Mouse (Mus musculus) cortical plate, adult 2 months (tissue): ENCODE results near the gene Macrod2. TPM values are rescaled to one million over a fixed set of nuclear protein-coding genes. Genes with fewer than 3 reads are reported as not detected.

Experiments used
- H3K27ac ChIP-seq: fragments of 200-500 bp; 2 replicates; pipeline ENCODE4 v1.5.1; 2012; ENCODE audit warnings: low read length, control low read depth, inconsistent platforms; ENCODE audit not compliant: insufficient read depth
- H3K4me1 ChIP-seq: fragments of 200-500 bp; 2 replicates; pipeline ENCODE4 v1.6.1; 2011; ENCODE audit warnings: low read length; ENCODE audit not compliant: control insufficient read depth, insufficient read depth
- H3K4me3 ChIP-seq: fragments of 200-500 bp; 2 replicates; pipeline ENCODE4 v1.5.1; 2011; ENCODE audit warnings: mild to moderate bottlenecking, low read length, control low read depth; ENCODE audit not compliant: insufficient read depth
- CTCF ChIP-seq: fragments of 200-500 bp; IDR thresholded peaks from 2 replicates; pipeline ENCODE4 v1.5.1; 2011; ENCODE audit warnings: mild to moderate bottlenecking, control low read depth, low read length; ENCODE audit not compliant: insufficient read depth; ENCODE audit errors: extremely low read depth
- POLR2A ChIP-seq: fragments of 200-500 bp; IDR thresholded peaks from 2 replicates; pipeline ENCODE4 v1.6.1; 2011; ENCODE audit warnings: mild to moderate bottlenecking, low read length, control low read depth; ENCODE audit not compliant: insufficient read depth; ENCODE audit errors: extremely low read depth
- polyA plus RNA-seq: library from polyadenylated mRNA; depleted of rRNA; stranded (reverse); fragments of >200 nt; gene quantifications from 2 replicates; pipeline ENCODE4 v1.2.3, GENCODE M21; 2012

The Macrod2 gene
- polyA plus RNA-seq, 1 experiment, result 20.3 TPM

GRCm38 (mm10) chr2:142261046-142261445 is 1865.9 kb downstream of the Macrod2 start:
- TF ChIP-seq POLR2A (no peak), CTCF (no peak)
- Histone ChIP-seq H3K4me3 (no peak overlapping the region), H3K4me1 (peaks cover 3% of the 10 kb centered on the region), H3K27ac (0 out of 2 replicates have a peak overlapping the region, but pooled peaks have one; percentile 59)

GRCm38 (mm10) chr2:142264697-142265096 is 1869.6 kb downstream of the Macrod2 start:
- Histone ChIP-seq H3K4me1 (peaks cover 3% of the 10 kb centered on the region), H3K4me3 (no peak overlapping the region), H3K27ac (no peak overlapping the region)
- TF ChIP-seq CTCF, result no peak
- no peak for TF ChIP-seq POLR2A

- no peaks in the 10 kb centered on the region for H3K4me1 ChIP-seq
- no peak overlapping the region for H3K27ac ChIP-seq
- TF ChIP-seq CTCF, result no peak
- TF ChIP-seq POLR2A, result no peak
- H3K4me3 ChIP-seq, result no peak overlapping the region
Measured at GRCm38 (mm10) chr2:142267836-142268235, 1872.7 kb downstream of the Macrod2 start.

GRCm38 (mm10) chr2:142286761-142287160 is 1891.7 kb downstream of the Macrod2 start:
- no peak overlapping the region for H3K27ac ChIP-seq
- H3K4me3 ChIP-seq, result no peak overlapping the region
- TF ChIP-seq POLR2A (no peak), CTCF (no peak)
- no peaks in the 10 kb centered on the region for H3K4me1 ChIP-seq

- no peaks in the 10 kb centered on the region for H3K4me1 ChIP-seq
- no peak overlapping the region for H3K27ac ChIP-seq
- H3K4me3 ChIP-seq, result no peak overlapping the region
- TF ChIP-seq CTCF, result no peak
- no peak for TF ChIP-seq POLR2A
Measured at GRCm38 (mm10) chr2:142294831-142295230, 1899.7 kb downstream of the Macrod2 start.

- Histone ChIP-seq H3K4me1 (no peaks in the 10 kb centered on the region), H3K27ac (no peak overlapping the region), H3K4me3 (no peak overlapping the region)
- no peak for TF ChIP-seq CTCF
- TF ChIP-seq POLR2A, result no peak
Measured at GRCm38 (mm10) chr2:142303098-142303911, 1908.2 kb downstream of the Macrod2 start.

GRCm38 (mm10) chr2:142303912-142304182 is 1908.7 kb downstream of the Macrod2 start:
- H3K4me3 ChIP-seq, result no peak overlapping the region
- H3K27ac ChIP-seq, result no peak overlapping the region
- H3K4me1 ChIP-seq, result no peaks in the 10 kb centered on the region
- TF ChIP-seq CTCF (no peak), POLR2A (no peak)

GRCm38 (mm10) chr2:142323158-142323557 is 1928.0 kb downstream of the Macrod2 start:
- no peak for TF ChIP-seq CTCF
- TF ChIP-seq POLR2A, result no peak
- Histone ChIP-seq H3K4me1 (no peaks in the 10 kb centered on the region), H3K4me3 (no peak overlapping the region), H3K27ac (no peak overlapping the region)

- Histone ChIP-seq H3K4me1 (0 out of 2 replicates have a peak, but pooled peaks cover 1% of the 10 kb centered on the region), H3K27ac (no peak overlapping the region), H3K4me3 (no peak overlapping the region)
- TF ChIP-seq CTCF, result no peak
- no peak for TF ChIP-seq POLR2A
Measured at GRCm38 (mm10) chr2:142326737-142327136, 1931.6 kb downstream of the Macrod2 start.

- TF ChIP-seq POLR2A (no peak), CTCF (no peak)
- no peak overlapping the region for H3K4me3 ChIP-seq
- H3K27ac ChIP-seq, result no peak overlapping the region
- peaks cover 3% of the 10 kb centered on the region; the same call in 1 of the 2 replicates for H3K4me1 ChIP-seq
Measured at GRCm38 (mm10) chr2:142329761-142330160, 1934.7 kb downstream of the Macrod2 start.
